Mouse (Mus musculus): ENCODE measurements at regions not wholly inside any gene's neighbourhood (a gene's known extent, or its start where the extent isn't known, plus 50 kb on each side); places are given as distances from the start of the nearest gene placed in this dataset.
A peak's percentile ranks its signal among the peaks of the same experiment; 100 is the strongest.

- DNase-seq (ENCODE audit: low spot score) = no peak
Observed at GRCm38 (mm10) chr1:107908236-107909063, 318.6 kb downstream of the Serpinb8 start.

GRCm38 (mm10) chr1:107914671-107915590 is 325.1 kb downstream of the Serpinb8 start:
- DNase-seq (ENCODE audit: low spot score) = no peak

- DNase-seq (ENCODE audit: low spot score) = no peak
Observed at GRCm38 (mm10) chr1:107917037-107917436, 327.2 kb downstream of the Serpinb8 start.

GRCm38 (mm10) chr1:107941601-107942270 is 351.9 kb downstream of the Serpinb8 start:
- no peak for DNase-seq (ENCODE audit: low spot score)

GRCm38 (mm10) chr1:107946204-107946939 is 356.6 kb downstream of the Serpinb8 start:
- DNase-seq (ENCODE audit: low spot score) = no peak

- no peak for DNase-seq (ENCODE audit: low spot score)
Observed at GRCm38 (mm10) chr1:107950396-107950795, 360.6 kb downstream of the Serpinb8 start.

GRCm38 (mm10) chr1:107961009-107961408 is 371.2 kb downstream of the Serpinb8 start:
- no peak for DNase-seq (ENCODE audit: low spot score)

- no peak for DNase-seq (ENCODE audit: low spot score)
Observed at GRCm38 (mm10) chr1:107975626-107976335, 386.0 kb downstream of the Serpinb8 start.

GRCm38 (mm10) chr1:107977686-107978085 is 387.9 kb downstream of the Serpinb8 start:
- DNase-seq (ENCODE audit: low spot score) = no peak

GRCm38 (mm10) chr1:107978411-107978810 is 388.6 kb downstream of the Serpinb8 start:
- no peak for DNase-seq (ENCODE audit: low spot score)

- no peak for DNase-seq (ENCODE audit: low spot score)
Observed at GRCm38 (mm10) chr1:107985646-107986045, 395.8 kb downstream of the Serpinb8 start.

GRCm38 (mm10) chr1:107988076-107988475 is 398.3 kb downstream of the Serpinb8 start:
- no peak for DNase-seq (ENCODE audit: low spot score)

GRCm38 (mm10) chr1:107993013-107993412 is 403.2 kb downstream of the Serpinb8 start:
- DNase-seq (ENCODE audit: low spot score) = no peak

- DNase-seq (ENCODE audit: low spot score) = no peak
Observed at GRCm38 (mm10) chr1:108023721-108024353, 434.0 kb downstream of the Serpinb8 start.

GRCm38 (mm10) chr1:108024705-108025104 is 434.9 kb downstream of the Serpinb8 start:
- DNase-seq (ENCODE audit: low spot score) = peak; percentile 4

GRCm38 (mm10) chr1:108026461-108026860 is 436.7 kb downstream of the Serpinb8 start:
- no peak for DNase-seq (ENCODE audit: low spot score)

- DNase-seq (ENCODE audit: low spot score) = no peak
Observed at GRCm38 (mm10) chr1:108046194-108046593, 456.4 kb downstream of the Serpinb8 start.

- no peak for DNase-seq (ENCODE audit: low spot score)
Observed at GRCm38 (mm10) chr1:108046857-108047714, 457.3 kb downstream of the Serpinb8 start.

- DNase-seq (ENCODE audit: low spot score) = no peak
Observed at GRCm38 (mm10) chr1:108094622-108095021, 504.8 kb downstream of the Serpinb8 start.
